Mouse (Mus musculus) liver, adult (tissue): ENCODE measurements around the gene Glo1.

ENCODE experiments used
- GATA4 ChIP-seq: IDR thresholded peaks from 2 replicates; pipeline ENCODE4 v1.6.1; 2014; ENCODE audit warnings: mild to moderate bottlenecking, low read length; ENCODE audit not compliant: insufficient replicate concordance

The Glo1 gene

DNA sequence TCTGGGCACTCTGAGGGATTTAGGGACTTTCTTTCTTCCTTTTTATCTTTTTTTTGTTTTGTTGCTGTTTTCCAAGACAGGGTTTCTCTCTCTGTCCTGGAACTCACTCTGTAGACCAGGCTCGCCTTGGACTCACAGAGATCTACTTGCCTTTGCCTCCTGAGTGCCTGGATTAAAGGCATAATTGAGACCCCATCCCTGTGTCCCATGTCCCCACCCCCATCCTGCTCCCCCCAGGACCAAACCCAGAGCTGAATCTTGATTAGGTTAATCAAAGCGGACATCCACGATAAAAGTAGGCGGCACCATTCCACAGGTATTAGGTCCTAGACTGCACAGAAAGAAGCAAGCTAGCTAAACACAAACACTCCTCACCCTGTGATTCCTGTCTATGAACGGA lies 21.7 kb downstream of the Glo1 start:
- no peak for TF ChIP-seq GATA4

DNA sequence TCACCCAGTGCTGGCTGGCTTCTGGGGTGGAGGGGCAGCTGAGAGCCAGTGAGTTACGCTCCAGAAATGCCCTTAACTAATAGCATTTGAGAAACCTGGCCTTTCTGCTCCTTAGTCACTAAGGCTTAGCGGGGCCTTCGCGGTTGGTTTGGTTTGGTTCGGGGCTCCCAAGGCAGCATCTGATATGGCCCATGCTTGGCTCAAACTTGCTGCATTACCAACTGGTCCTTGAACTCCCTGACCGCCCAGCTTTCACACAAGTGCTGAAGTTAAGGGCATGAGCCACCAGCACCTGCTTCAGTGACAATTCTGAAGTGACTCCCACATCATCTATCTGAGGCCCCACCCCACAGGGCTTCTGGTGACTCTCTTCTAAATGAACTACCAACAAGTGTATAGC lies 22.4 kb downstream of the Glo1 start:
- no peak for TF ChIP-seq GATA4

DNA sequence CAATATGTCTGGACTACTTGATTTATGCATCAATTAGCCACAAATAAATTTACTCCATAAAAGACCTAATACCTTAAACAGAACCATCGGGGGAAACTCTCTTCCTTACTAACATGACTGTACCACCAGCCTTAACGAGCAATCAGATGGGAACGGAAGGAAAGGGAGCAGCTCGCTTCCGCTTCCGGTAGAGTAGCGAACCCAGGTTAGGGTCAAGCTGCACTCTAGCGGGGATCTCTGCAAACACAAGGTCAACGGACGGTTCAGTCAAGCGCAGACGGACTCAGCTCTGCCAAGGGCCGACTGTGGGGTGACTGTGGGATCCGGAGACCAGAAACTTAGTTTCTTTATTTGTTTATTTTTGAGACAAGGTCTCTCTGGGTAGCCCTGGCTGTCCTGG lies 24.5 kb downstream of the Glo1 start:
- TF ChIP-seq GATA4 = peak; percentile 72; the same call in 1 of the 2 replicates

DNA sequence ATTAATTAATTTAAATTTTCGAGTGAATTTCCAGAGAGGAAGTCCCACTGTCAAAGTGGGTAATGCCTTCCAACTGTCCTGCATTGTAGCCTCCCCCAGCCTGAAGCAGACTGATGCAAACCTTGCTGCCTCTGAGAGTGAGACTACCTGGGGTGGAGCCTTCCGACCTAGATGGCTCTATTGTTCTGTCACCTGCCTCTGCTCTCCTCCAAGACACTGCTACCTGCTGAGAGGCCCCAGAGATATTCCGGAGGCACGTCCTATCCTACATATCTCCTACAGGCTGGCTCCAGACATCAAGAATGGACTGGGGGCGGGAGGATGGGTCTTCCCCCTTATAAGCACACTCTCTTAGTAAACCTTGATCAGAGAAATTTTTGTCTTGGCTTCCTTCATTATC lies 28.4 kb downstream of the Glo1 start:
- no peak for TF ChIP-seq GATA4

DNA sequence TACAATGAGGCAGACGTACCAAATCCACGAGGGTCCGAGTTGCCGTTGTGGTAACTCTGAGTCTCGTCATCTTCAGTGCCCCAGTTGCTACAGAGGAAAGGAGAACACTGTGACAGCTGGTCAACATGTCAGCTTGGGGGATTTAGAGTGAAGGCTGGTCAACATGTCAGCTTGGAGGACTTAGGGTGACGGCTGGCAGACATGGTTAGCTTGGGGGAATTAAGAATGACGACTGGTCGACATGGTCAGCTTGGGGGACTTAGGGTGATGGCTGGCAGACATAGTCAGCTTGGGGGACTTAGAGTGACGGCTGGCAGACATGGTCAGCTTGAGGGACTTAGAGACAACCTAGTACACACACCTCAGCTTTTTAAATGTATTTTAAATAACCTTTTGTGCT lies 28.9 kb downstream of the Glo1 start:
- TF ChIP-seq GATA4 = no peak

DNA sequence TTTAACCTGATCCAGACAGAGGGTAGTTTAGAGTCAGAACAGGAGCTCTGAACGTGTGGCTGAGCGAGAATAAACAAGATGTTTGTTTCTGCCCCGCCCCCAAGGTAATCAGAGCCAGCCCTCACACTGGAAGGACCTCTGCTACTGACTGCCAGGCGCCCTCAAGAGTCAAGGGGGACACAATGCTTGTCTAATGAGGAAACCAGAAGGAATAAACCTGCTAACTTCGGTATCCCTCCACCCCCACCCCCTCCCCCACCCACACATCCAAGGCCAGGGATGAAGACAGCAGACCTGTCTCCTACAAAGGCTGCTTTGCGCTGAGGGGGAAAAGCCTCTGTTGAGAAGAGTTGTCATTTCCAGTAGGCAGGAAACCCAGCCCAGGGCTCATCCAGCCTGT lies 31.8 kb downstream of the Glo1 start:
- TF ChIP-seq GATA4 = no peak

DNA sequence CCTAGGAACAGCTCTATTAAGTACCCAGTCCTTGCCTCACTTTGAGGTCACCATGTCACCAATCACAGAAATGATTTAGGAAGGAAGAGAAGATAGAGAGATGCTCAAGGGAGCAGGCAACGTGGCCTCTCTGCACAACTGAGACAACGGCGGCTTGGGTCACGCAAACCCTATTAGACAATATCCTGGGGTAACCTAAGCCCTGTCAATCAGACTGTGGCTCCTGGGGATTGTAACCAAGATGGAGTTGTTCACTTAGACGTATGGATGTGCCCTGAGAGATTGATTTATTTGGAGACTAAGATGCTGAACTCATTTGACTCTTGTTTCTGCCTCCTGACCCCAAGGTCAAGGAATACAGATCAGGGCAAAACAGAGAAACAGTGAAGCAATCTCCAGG lies 32.3 kb downstream of the Glo1 start:
- TF ChIP-seq GATA4 = no peak

DNA sequence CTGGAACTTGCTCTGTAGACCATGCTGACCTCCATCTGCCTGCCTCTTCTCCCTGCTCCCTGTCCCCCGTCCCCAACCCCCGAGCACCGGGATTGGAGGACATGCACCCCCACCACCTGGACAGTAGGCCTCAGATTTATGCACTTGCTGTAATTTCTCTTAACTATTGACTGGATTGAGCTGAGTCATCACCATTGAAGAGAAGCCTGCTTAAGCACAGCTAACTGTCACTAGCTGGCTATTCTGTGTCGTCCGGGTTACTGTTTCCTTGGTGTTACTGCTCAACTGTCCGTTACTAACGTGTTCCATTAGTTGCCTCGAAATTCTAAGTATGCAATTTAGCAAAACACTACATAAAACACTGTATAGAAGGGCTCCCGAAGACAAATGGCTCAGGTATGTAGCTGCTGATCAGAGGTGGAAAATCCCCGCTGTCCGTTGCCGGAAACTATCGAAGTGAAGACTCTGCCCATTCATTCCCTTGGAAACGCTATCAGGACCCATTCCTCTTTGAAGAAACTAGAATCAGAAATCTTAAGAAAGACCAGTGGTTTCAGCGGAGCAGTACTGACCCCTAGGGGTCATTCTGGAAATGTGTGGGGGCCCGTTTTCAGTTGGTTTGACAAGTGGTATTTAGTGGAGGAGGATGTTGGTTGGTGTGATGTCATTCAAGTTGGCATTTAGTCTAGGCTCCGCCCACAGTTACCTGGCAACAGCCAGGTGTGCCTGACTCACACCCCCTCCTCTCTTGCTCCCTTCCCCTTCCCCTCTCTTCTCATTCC lies 36.1 kb downstream of the Glo1 start:
- no peak for TF ChIP-seq GATA4

DNA sequence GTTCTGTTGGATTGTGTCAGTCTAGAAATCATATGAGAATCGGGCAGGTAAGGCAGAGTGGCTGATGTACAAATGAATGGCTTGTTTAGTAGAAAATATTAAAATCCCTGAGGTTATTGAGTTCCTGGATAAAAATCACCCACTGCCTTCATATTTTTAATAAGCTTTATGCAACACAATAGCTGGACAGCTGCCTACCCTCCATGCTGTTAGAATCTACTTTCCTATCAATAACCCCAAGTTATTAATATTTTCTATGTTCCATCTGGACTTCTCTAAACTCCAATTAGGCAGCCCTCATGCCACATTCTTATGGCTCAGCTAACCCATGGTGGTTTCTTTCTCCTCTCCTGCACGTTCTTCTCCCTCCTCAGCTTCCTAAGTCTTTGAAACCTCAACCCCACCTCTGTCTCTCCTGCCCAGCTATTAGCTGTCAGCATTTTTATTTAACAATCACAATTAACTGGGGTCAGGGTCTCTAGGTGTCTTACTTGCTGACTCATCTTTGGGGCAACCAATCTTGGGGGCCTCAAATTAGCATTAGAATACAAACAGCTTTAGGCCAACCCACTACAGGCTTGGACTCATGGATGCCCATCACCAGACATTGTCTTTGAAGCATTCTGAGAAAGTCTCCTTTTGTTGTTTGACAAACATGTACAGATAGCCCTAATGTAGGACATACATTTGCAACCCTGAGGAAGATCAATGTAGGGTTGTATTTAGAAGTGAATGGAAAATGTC lies 43.2 kb downstream of the Glo1 start:
- TF ChIP-seq GATA4 = no peak

DNA sequence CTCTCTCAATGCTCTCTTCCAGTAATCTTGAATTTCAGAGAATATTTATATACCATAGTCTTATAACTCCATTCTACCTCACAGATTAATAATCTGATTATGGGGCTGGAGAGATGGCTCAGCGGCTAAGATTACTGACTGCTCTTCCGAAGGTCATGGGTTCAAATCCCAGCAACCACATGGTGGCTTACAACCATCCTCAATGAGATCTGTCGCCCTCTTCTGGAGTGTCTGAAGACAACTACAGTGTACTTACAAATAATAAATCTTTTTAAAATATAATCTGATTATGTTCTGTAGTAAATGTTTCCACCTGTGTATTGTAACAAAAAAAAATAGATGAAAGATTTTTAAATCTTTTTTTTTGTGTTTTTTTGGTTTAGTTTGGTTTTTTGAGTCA lies 44.4 kb downstream of the Glo1 start:
- no peak for TF ChIP-seq GATA4

DNA sequence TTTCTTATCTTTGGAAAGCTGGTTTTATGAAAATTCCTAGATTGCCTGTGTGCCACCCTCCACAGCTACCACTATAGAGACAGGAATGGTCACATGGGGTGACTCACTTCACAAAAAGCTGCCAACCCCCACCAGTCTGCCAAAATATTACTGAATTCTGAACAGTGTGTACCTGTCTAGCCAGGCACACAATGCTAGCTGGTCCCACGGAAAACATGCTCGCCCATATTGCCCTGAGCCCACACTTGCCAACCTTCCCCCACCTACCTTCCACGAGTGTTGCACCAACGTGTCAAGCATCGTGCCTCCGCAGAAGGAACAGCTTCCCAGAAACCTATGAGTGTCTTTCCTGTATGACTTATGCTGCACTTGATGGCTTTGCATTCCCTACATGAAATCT lies 45.5 kb downstream of the Glo1 start:
- TF ChIP-seq GATA4 = no peak

DNA sequence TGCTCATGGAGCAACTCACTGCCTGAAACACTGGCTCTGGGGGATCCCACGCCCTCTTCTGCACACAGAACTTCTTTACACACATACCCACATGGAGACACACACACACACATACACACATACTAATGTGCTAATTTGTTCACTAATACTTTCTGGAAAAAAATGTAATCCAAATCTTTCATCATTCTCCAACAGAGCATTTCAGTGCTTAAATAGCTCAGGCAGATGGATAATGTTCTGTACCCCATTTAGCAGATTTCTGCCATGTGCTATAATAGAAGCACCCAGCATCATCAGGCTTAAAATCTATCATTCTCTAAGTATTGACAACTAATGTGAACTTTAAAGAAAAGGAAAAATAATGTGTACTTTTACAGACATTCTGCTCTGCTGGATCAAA lies 45.9 kb downstream of the Glo1 start:
- no peak for TF ChIP-seq GATA4

DNA sequence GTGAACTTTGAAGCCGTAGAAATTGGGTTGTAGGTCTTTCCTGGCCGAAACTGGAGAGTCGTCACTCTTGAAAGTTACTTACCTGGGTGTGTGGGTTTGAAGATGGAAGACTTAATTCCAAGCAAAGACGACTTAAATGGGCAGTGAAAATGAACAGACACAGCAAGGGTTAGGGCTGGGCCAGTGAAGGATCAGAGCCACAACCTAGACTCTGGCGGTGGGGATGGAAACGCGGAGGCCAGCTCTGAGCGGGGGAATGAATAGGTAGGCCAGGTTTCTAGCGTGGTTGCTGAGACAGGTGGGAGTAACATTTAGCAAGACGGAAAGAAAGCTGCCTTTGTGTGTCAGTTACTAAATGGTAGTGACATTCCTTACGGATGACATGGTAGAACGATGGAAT lies 49.7 kb downstream of the Glo1 start:
- no peak for TF ChIP-seq GATA4

DNA sequence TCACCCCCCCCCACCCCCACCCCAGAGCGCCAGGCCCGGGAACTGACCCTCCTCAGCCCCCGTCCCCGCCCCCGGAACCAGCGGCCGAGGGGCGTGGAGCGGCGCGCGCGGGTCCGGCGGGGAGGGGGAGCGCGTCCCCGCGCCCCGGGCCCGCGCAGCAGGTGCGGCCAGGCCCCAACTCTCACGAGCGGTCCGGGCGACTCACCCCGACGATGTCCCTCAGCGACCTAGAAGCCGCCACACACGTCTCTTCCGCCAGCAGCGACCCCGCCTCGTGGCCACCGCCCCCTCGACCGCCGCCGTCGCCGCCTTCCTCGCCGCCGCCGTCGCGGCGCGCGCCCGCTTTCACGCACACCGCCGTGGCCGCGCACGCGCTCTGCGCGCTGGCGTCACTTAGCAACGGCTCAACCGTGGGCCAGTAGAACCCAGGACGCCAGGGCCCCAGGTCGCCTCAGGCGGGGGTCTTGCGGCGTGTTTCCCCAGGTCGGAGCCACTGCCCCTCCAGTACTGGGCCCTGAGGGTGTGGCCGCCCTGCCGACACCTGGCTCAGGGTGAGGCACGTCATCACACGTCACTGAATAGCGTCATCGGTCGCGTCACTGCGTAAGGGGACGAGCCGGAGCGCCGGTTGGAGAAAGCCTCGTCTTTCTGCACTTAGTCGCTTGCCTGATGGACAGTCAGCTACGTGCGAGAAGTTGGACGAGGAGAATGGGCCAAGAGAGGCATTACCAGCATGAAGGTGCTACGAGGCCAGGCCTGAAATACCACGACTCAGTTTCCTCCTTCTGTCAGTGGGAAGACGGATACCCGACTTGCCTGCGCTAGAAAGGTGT lies 50.5 kb downstream of the Glo1 start, which contains the start of gene Btbd9:
Btbd9 (minus strand) TSS at position 548 of the 833 bp plus-strand sequence.
- TF ChIP-seq GATA4 = no peak

DNA sequence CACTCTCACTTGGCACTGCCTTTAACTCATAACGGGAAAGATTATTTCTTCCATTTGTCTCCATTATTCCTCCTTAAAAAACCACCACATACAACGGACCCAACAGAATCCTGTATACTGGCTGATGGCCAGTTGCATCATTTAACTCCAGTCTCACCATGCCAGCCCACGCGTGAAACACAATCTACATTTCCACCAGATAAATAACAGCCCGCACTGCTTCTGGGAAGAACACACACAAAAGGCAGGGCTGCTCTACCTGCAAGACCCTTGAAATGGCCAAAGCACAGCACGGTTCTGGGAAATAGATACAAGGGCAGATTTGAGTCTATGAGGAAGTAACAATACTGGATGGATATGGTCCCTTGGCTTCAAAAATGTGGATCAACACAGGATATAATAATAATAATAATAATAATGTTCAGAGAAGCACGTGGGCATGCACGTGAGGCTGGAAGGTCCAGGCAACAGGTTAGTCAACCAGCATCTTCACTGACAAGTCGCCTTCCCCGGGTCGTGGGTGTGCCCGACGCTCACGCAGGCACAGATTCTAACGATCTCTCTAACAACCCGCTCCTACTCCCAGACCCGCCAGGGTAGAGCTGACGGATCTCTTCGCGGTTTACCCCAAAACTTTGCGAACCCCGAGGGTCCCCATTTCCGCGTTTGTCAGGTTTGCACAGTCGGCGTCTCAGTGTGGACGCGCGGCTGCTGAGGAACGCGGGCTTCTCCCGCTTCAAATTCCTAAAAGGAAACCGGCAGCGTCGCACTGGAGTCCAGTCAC lies 51.4 kb downstream of the Glo1 start:
- no peak for TF ChIP-seq GATA4
